Mouse (Mus musculus): ENCODE measurements at regions not wholly inside any gene's neighbourhood (a gene's known extent, or its start where the extent isn't known, plus 50 kb on each side); places are given as distances from the start of the nearest gene placed in this dataset.

DNA sequence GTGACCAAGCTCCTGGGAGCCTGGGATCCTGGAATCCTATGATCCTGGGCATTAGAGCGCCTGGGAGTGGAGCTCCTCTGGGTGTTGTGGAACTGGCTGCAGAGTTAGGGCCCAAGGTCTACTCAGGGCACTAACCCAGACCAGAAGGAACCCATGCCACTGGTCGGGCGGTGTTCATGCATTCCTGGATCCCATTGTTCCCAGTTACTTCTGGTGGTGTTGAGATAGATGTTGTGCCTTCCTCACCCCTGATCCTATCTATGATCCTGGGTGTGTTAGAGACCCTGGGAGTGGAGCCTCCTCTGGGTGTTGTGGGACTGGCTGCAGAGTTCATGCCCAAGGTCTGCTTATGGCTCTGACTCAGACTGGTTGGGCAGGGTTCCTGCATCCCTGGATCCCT is 169.9 kb downstream of the B3gnt2 start:
- peaks cover 6% of the 10 kb centered on the region; the same call in 1 of the 2 replicates for H3K4me1 ChIP-seq (ENCODE audit: control insufficient read depth, insufficient read depth)
- no peaks in the 10 kb centered on the region for H3K36me3 ChIP-seq (replicated peaks; ENCODE audit: control insufficient read depth, insufficient read depth, low read length)
- ATAC-seq (ENCODE audit: insufficient read depth, low read depth), result no peak
- no peaks in the 10 kb centered on the region for H3K27me3 ChIP-seq (ENCODE audit: control insufficient read depth, insufficient read depth, low read length)
- WGBS, result 82% methylated on average over 3 of the region's 3 CpGs
- H3K9me3 ChIP-seq (replicated peaks; ENCODE audit: control insufficient read depth, low read length), result no peaks in the 10 kb centered on the region
- H3K9ac ChIP-seq (replicated peaks; ENCODE audit: low read depth, low read length), result no peak overlapping the region
- H3K27ac ChIP-seq (ENCODE audit: low read depth), result no peak overlapping the region
- H3K4me2 ChIP-seq (ENCODE audit: low read depth, low read length), result no peak overlapping the region
- no peak for DNase-seq (ENCODE audit: low spot score)
- TF ChIP-seq EP300 (IDR thresholded peaks at IDR 0.05; ENCODE audit: low read depth), result no peak
- TF ChIP-seq CTCF (IDR thresholded peaks at IDR 0.05; ENCODE audit: low read depth), result no peak
- H3K4me3 ChIP-seq (ENCODE audit: low read depth, low read length), result no peak overlapping the region

DNA sequence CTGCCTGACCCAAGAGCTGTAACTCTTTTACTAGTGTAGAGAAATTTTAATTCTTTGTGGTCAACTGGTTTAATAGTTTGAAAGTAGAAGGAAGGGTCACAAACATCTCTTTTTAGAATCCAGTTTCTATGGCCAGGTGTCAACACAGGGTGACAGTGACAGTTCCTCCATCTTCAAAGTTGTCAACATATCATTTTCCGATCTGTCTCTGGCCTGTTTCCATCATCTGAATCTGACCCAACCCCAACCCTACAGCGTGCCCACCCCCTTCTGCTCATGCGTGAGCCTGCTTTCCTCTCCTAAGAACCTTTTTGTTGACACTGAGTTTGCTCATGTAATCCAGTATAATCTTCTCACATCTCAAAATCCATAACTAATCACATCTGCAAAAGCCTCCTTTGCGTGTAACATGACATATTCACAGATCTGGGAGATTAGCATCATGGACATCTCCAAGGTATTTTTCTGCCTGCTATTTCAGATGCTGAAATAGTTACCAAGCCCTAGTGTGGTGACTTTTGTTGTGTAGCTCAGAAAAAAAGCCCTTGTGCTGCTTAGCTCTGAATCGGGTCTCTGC is 168.4 kb downstream of the B3gnt2 start:
- DNase-seq (ENCODE audit: low spot score), result no peak
- Histone ChIP-seq H3K9me3 (replicated peaks; ENCODE audit: control insufficient read depth, low read length) (no peaks in the 10 kb centered on the region), H3K27ac (ENCODE audit: low read depth) (no peak overlapping the region), H3K4me2 (ENCODE audit: low read depth, low read length) (no peak overlapping the region), H3K36me3 (replicated peaks; ENCODE audit: control insufficient read depth, insufficient read depth, low read length) (no peaks in the 10 kb centered on the region), H3K27me3 (ENCODE audit: control insufficient read depth, insufficient read depth, low read length) (no peaks in the 10 kb centered on the region), H3K9ac (replicated peaks; ENCODE audit: low read depth, low read length) (no peak overlapping the region), H3K4me3 (ENCODE audit: low read depth, low read length) (no peak overlapping the region), H3K4me1 (ENCODE audit: control insufficient read depth, insufficient read depth) (peaks cover 6% of the 10 kb centered on the region; the same call in 1 of the 2 replicates)
- WGBS, result 75% methylated on average over 5 of the region's 5 CpGs
- no peak for TF ChIP-seq CTCF (IDR thresholded peaks at IDR 0.05; ENCODE audit: low read depth)
- no peak for TF ChIP-seq EP300 (IDR thresholded peaks at IDR 0.05; ENCODE audit: low read depth)
- no peak for ATAC-seq (ENCODE audit: insufficient read depth, low read depth)

GRCm38 (mm10) chr11:22692941-22693341 is 167.8 kb downstream of the B3gnt2 start:
- ATAC-seq (ENCODE audit: insufficient read depth, low read depth) (no peak), DNase-seq (ENCODE audit: low spot score) (no peak)
- TF ChIP-seq EP300 (IDR thresholded peaks at IDR 0.05; ENCODE audit: low read depth), result no peak
- TF ChIP-seq CTCF (IDR thresholded peaks at IDR 0.05; ENCODE audit: low read depth), result no peak
- Histone ChIP-seq H3K4me1 (ENCODE audit: control insufficient read depth, insufficient read depth) (peaks cover 6% of the 10 kb centered on the region; the same call in 1 of the 2 replicates), H3K4me3 (ENCODE audit: low read depth, low read length) (no peak overlapping the region), H3K9ac (replicated peaks; ENCODE audit: low read depth, low read length) (no peak overlapping the region), H3K36me3 (replicated peaks; ENCODE audit: control insufficient read depth, insufficient read depth, low read length) (no peaks in the 10 kb centered on the region), H3K27ac (ENCODE audit: low read depth) (no peak overlapping the region), H3K9me3 (replicated peaks; ENCODE audit: control insufficient read depth, low read length) (no peaks in the 10 kb centered on the region), H3K4me2 (ENCODE audit: low read depth, low read length) (no peak overlapping the region), H3K27me3 (ENCODE audit: control insufficient read depth, insufficient read depth, low read length) (no peaks in the 10 kb centered on the region)
- 14% methylated on average over 1 of the region's 1 CpGs for WGBS

GRCm38 (mm10) chr11:22693376-22693775 is 167.4 kb downstream of the B3gnt2 start:
- Histone ChIP-seq H3K9ac (replicated peaks; ENCODE audit: low read depth, low read length) (no peak overlapping the region), H3K9me3 (replicated peaks; ENCODE audit: control insufficient read depth, low read length) (no peaks in the 10 kb centered on the region), H3K27ac (ENCODE audit: low read depth) (no peak overlapping the region), H3K4me1 (ENCODE audit: control insufficient read depth, insufficient read depth) (peaks cover 6% of the 10 kb centered on the region; the same call in 1 of the 2 replicates), H3K4me3 (ENCODE audit: low read depth, low read length) (no peak overlapping the region), H3K27me3 (ENCODE audit: control insufficient read depth, insufficient read depth, low read length) (no peaks in the 10 kb centered on the region), H3K4me2 (ENCODE audit: low read depth, low read length) (no peak overlapping the region), H3K36me3 (replicated peaks; ENCODE audit: control insufficient read depth, insufficient read depth, low read length) (no peaks in the 10 kb centered on the region)
- no peak for ATAC-seq (ENCODE audit: insufficient read depth, low read depth)
- 82% methylated on average over 2 of the region's 2 CpGs for WGBS
- TF ChIP-seq CTCF (IDR thresholded peaks at IDR 0.05; ENCODE audit: low read depth) (no peak), EP300 (IDR thresholded peaks at IDR 0.05; ENCODE audit: low read depth) (no peak)
- no peak for DNase-seq (ENCODE audit: low spot score)

- DNase-seq (ENCODE audit: low spot score), result no peak
- H3K4me2 ChIP-seq (ENCODE audit: low read depth, low read length), result no peak overlapping the region
- TF ChIP-seq EP300 (IDR thresholded peaks at IDR 0.05; ENCODE audit: low read depth) (no peak), CTCF (IDR thresholded peaks at IDR 0.05; ENCODE audit: low read depth) (0 out of 2 replicates have a peak, but pooled peaks have one; percentile 8)
- no peaks in the 10 kb centered on the region for H3K9me3 ChIP-seq (replicated peaks; ENCODE audit: control insufficient read depth, low read length)
- no peak overlapping the region for H3K9ac ChIP-seq (replicated peaks; ENCODE audit: low read depth, low read length)
- no peak overlapping the region for H3K4me3 ChIP-seq (ENCODE audit: low read depth, low read length)
- H3K27me3 ChIP-seq (ENCODE audit: control insufficient read depth, insufficient read depth, low read length), result no peaks in the 10 kb centered on the region
- ATAC-seq (ENCODE audit: insufficient read depth, low read depth), result no peak
- no peak overlapping the region for H3K27ac ChIP-seq (ENCODE audit: low read depth)
- 81% methylated on average over 2 of the region's 2 CpGs for WGBS
- no peaks in the 10 kb centered on the region for H3K36me3 ChIP-seq (replicated peaks; ENCODE audit: control insufficient read depth, insufficient read depth, low read length)
- peaks cover 6% of the 10 kb centered on the region; the same call in 1 of the 2 replicates for H3K4me1 ChIP-seq (ENCODE audit: control insufficient read depth, insufficient read depth)
Observed at GRCm38 (mm10) chr11:22693984-22694383, 166.8 kb downstream of the B3gnt2 start.

GRCm38 (mm10) chr11:22694829-22695228 is 165.9 kb downstream of the B3gnt2 start:
- no peaks in the 10 kb centered on the region for H3K9me3 ChIP-seq (replicated peaks; ENCODE audit: control insufficient read depth, low read length)
- 38% methylated on average over 5 of the region's 5 CpGs for whole genome bisulfite sequencing
- DNase-seq (ENCODE audit: low spot score) (no peak), ATAC-seq (ENCODE audit: insufficient read depth, low read depth) (no peak)
- TF ChIP-seq EP300 (IDR thresholded peaks at IDR 0.05; ENCODE audit: low read depth) (no peak), CTCF (IDR thresholded peaks at IDR 0.05; ENCODE audit: low read depth) (no peak)
- H3K9ac ChIP-seq (replicated peaks; ENCODE audit: low read depth, low read length), result no peak overlapping the region
- peaks cover 6% of the 10 kb centered on the region; the same call in 1 of the 2 replicates for H3K4me1 ChIP-seq (ENCODE audit: control insufficient read depth, insufficient read depth)
- no peaks in the 10 kb centered on the region for H3K36me3 ChIP-seq (replicated peaks; ENCODE audit: control insufficient read depth, insufficient read depth, low read length)
- peak overlapping the region; percentile 47; the same call in 1 of the 2 replicates for H3K27ac ChIP-seq (ENCODE audit: low read depth)
- H3K4me2 ChIP-seq (ENCODE audit: low read depth, low read length), result no peak overlapping the region
- no peak overlapping the region for H3K4me3 ChIP-seq (ENCODE audit: low read depth, low read length)
- no peaks in the 10 kb centered on the region for H3K27me3 ChIP-seq (ENCODE audit: control insufficient read depth, insufficient read depth, low read length)

Measured in heart, postnatal 0 days (tissue).